Mouse (Mus musculus): ENCODE data around the gene Thrap3. TPM values are rescaled to one million over a fixed set of nuclear protein-coding genes. Genes with fewer than 3 reads are reported as not detected.
A peak's percentile ranks its signal among the peaks of the same experiment; 100 is the strongest.
"Not testable (repeated sequence)": the region's sequence is repeated elsewhere in the genome, so short reads cannot be mapped to it uniquely, and the experiment has no call there.

Gene Thrap3
- total and polyA plus RNA-seq, 2 experiments from 2014 or later, result 108 to 128 TPM

GRCm38 (mm10) chr4:126220045-126220444, 17.5 kb upstream of the Thrap3 start:
- no peak overlapping the region for H3K9ac ChIP-seq (replicated peaks; ENCODE audit: low read length)
- H3K27ac ChIP-seq, result no peak overlapping the region
- no peaks in the 10 kb centered on the region for H3K36me3 ChIP-seq (ENCODE audit: insufficient read depth, low read length)
- WGBS, result 89% methylated on average over 10 of the region's 10 CpGs
- no peak overlapping the region for H3K4me3 ChIP-seq (ENCODE audit: low read length)
- DNase-seq (ENCODE audit: low spot score) (no peak), ATAC-seq (no peak)
- no peak overlapping the region for H3K4me2 ChIP-seq (ENCODE audit: low read depth, low read length)
- no peaks in the 10 kb centered on the region for H3K27me3 ChIP-seq (ENCODE audit: insufficient read depth, low read length)
- no peaks in the 10 kb centered on the region for H3K9me3 ChIP-seq (ENCODE audit: low read length)
- H3K4me1 ChIP-seq (ENCODE audit: insufficient read depth, low read length), result no peaks in the 10 kb centered on the region
- no peak for TF ChIP-seq CTCF (IDR thresholded peaks at IDR 0.05; ENCODE audit: low read depth)

GRCm38 (mm10) chr4:126219540-126219939, 17.0 kb upstream of the Thrap3 start:
- H3K27ac ChIP-seq; H3K36me3 ChIP-seq (ENCODE audit: insufficient read depth, low read length); H3K27me3 ChIP-seq (ENCODE audit: insufficient read depth, low read length); H3K9ac ChIP-seq (replicated peaks; ENCODE audit: low read length); H3K4me2 ChIP-seq (ENCODE audit: low read depth, low read length); DNase-seq (ENCODE audit: low spot score); ATAC-seq; H3K9me3 ChIP-seq (ENCODE audit: low read length); H3K4me1 ChIP-seq (ENCODE audit: insufficient read depth, low read length); H3K4me3 ChIP-seq (ENCODE audit: low read length): not testable (repeated sequence)
- 69% methylated on average over 3 of the region's 3 CpGs for WGBS

- no peak overlapping the region for H3K4me2 ChIP-seq (ENCODE audit: low read depth, low read length)
- WGBS, result 81% methylated on average over 6 of the region's 6 CpGs
- H3K27me3 ChIP-seq (ENCODE audit: insufficient read depth, low read length), result no peaks in the 10 kb centered on the region
- H3K27ac ChIP-seq, result no peak overlapping the region
- DNase-seq (ENCODE audit: low spot score) (no peak), ATAC-seq (no peak)
- no peak overlapping the region for H3K9ac ChIP-seq (replicated peaks; ENCODE audit: low read length)
- H3K36me3 ChIP-seq (ENCODE audit: insufficient read depth, low read length), result no peaks in the 10 kb centered on the region
- TF ChIP-seq CTCF (IDR thresholded peaks at IDR 0.05; ENCODE audit: low read depth), result no peak
- H3K9me3 ChIP-seq (ENCODE audit: low read length), result no peaks in the 10 kb centered on the region
- H3K4me1 ChIP-seq (ENCODE audit: insufficient read depth, low read length), result no peaks in the 10 kb centered on the region
- H3K4me3 ChIP-seq (ENCODE audit: low read length), result no peak overlapping the region
Observed at GRCm38 (mm10) chr4:126217771-126218170, 15.2 kb upstream of the Thrap3 start.

- no peak overlapping the region for H3K27ac ChIP-seq
- H3K36me3 ChIP-seq (ENCODE audit: insufficient read depth, low read length), result no peaks in the 10 kb centered on the region
- no peak for TF ChIP-seq CTCF (IDR thresholded peaks at IDR 0.05; ENCODE audit: low read depth)
- no peak overlapping the region for H3K4me2 ChIP-seq (ENCODE audit: low read depth, low read length)
- H3K27me3 ChIP-seq (ENCODE audit: insufficient read depth, low read length), result no peaks in the 10 kb centered on the region
- H3K9me3 ChIP-seq (ENCODE audit: low read length), result no peaks in the 10 kb centered on the region
- 60% methylated on average over 6 of the region's 6 CpGs for whole genome bisulfite sequencing
- DNase-seq (ENCODE audit: low spot score) (no peak), ATAC-seq (no peak)
- H3K9ac ChIP-seq (replicated peaks; ENCODE audit: low read length), result no peak overlapping the region
- no peak overlapping the region for H3K4me3 ChIP-seq (ENCODE audit: low read length)
- H3K4me1 ChIP-seq (ENCODE audit: insufficient read depth, low read length), result no peaks in the 10 kb centered on the region
Observed at GRCm38 (mm10) chr4:126207081-126207480, 4.5 kb upstream of the Thrap3 start.

- Histone ChIP-seq H3K27me3 (ENCODE audit: insufficient read depth, low read length) (no peaks in the 10 kb centered on the region), H3K27ac (no peak overlapping the region), H3K9ac (replicated peaks; ENCODE audit: low read length) (no peak overlapping the region), H3K9me3 (ENCODE audit: low read length) (no peaks in the 10 kb centered on the region), H3K4me1 (ENCODE audit: insufficient read depth, low read length) (peaks cover 6% of the 10 kb centered on the region; the same call in 1 of the 2 replicates), H3K36me3 (ENCODE audit: insufficient read depth, low read length) (no peaks in the 10 kb centered on the region), H3K4me3 (ENCODE audit: low read length) (no peak overlapping the region), H3K4me2 (ENCODE audit: low read depth, low read length) (no peak overlapping the region)
- TF ChIP-seq CTCF (IDR thresholded peaks at IDR 0.05; ENCODE audit: low read depth), result no peak
- ATAC-seq (no peak), DNase-seq (ENCODE audit: low spot score) (no peak)
- WGBS, result 66% methylated on average over 1 of the region's 1 CpGs
Observed at GRCm38 (mm10) chr4:126205386-126205785, 2.8 kb upstream of the Thrap3 start.

- ATAC-seq (no peak), DNase-seq (ENCODE audit: low spot score) (no peak)
- Histone ChIP-seq H3K4me2 (ENCODE audit: low read depth, low read length) (no peak overlapping the region), H3K27ac (no peak overlapping the region), H3K27me3 (ENCODE audit: insufficient read depth, low read length) (no peaks in the 10 kb centered on the region), H3K9me3 (ENCODE audit: low read length) (no peaks in the 10 kb centered on the region), H3K4me3 (ENCODE audit: low read length) (no peak overlapping the region), H3K36me3 (ENCODE audit: insufficient read depth, low read length) (no peaks in the 10 kb centered on the region), H3K9ac (replicated peaks; ENCODE audit: low read length) (no peak overlapping the region), H3K4me1 (ENCODE audit: insufficient read depth, low read length) (peaks cover 7% of the 10 kb centered on the region; the same call in 1 of the 2 replicates)
- WGBS, result 88% methylated on average over 12 of the region's 12 CpGs
- no peak for TF ChIP-seq CTCF (IDR thresholded peaks at IDR 0.05; ENCODE audit: low read depth)
Observed at GRCm38 (mm10) chr4:126204661-126205230, 2.2 kb upstream of the Thrap3 start.

- ATAC-seq (no peak), DNase-seq (ENCODE audit: low spot score) (no peak)
- Histone ChIP-seq H3K4me2 (ENCODE audit: low read depth, low read length) (no peak overlapping the region), H3K36me3 (ENCODE audit: insufficient read depth, low read length) (no peaks in the 10 kb centered on the region), H3K9ac (replicated peaks; ENCODE audit: low read length) (no peak overlapping the region), H3K4me3 (ENCODE audit: low read length) (no peak overlapping the region), H3K27ac (peak overlapping the region; percentile 92; the same call in 1 of the 2 replicates), H3K27me3 (ENCODE audit: insufficient read depth, low read length) (no peaks in the 10 kb centered on the region), H3K9me3 (ENCODE audit: low read length) (no peaks in the 10 kb centered on the region), H3K4me1 (ENCODE audit: insufficient read depth, low read length) (peaks cover 7% of the 10 kb centered on the region; the same call in 1 of the 2 replicates)
- WGBS, result 84% methylated on average over 8 of the region's 8 CpGs
- TF ChIP-seq CTCF (IDR thresholded peaks at IDR 0.05; ENCODE audit: low read depth), result no peak
Observed at GRCm38 (mm10) chr4:126204016-126204415, 1.5 kb upstream of the Thrap3 start.

Measured in hindbrain, postnatal 0 days (tissue).